Mouse (Mus musculus): ENCODE measurements around the gene Ttc26.
"Not testable (repeated sequence)": the region's sequence is repeated elsewhere in the genome, so short reads cannot be mapped to it uniquely, and the experiment has no call there.

Ttc26 gene

GRCm38 (mm10) chr6:38453049-38453448 is 71.8 kb downstream of the Ttc26 start:
- DNase-seq (ENCODE audit: extremely low spot score, low read depth, low spot score), result no peak

- DNase-seq (ENCODE audit: extremely low spot score, low read depth, low spot score), result not testable (repeated sequence)
Observed at GRCm38 (mm10) chr6:38456425-38456824, 75.2 kb downstream of the Ttc26 start.

DNA sequence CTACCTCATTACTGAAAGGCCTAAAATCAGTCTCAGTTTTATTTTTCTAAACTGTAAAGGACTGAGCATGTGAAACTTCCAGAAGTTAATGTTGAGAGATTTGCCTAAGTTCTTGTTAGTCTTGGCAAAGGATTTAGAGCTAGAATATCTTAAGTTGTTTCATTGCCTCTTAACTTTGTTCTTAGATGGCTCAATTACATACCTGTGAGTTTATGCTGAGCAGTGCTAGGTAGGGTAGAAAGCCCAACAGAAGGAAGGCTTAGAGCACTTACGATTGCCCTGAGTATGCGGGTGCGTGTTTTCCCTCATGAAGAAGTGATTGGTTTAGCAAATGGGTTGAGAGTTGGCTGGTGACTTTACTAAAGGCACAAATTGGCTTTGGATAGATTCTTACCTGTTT is 76.8 kb downstream of the Ttc26 start:
- no peak for DNase-seq (ENCODE audit: extremely low spot score, low read depth, low spot score)

DNA sequence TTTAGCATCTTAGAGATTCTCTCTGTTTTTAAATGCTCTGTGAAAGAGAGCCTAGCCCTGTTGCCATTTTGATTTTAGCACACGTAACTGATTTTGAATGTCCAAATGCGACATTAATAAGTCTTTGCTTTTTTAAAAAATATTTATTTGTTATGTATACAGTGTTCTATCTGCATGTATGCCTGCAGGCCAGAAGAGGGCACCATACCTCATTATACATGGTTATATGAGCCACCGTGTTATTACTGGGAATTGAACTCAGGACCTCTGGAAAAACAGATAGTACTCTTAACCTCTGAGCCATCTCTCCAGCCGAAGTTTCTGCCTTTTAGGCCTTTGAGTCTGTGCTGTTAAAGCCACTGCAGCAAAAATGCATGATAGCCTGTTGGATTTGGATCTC is 88.3 kb downstream of the Ttc26 start:
- DNase-seq (ENCODE audit: extremely low spot score, low read depth, low spot score), result no peak

All from hindlimb bud, embryonic 11.5 days (tissue).